Mouse (Mus musculus) ZHBTc4 (cell line): ENCODE measurements around the gene Klhl33.
A peak's percentile ranks its signal among the peaks of the same experiment; 100 is the strongest.
"Not testable (repeated sequence)": the region's sequence is repeated elsewhere in the genome, so short reads cannot be mapped to it uniquely, and the experiment has no call there.

Source experiments
- DNase-seq: peaks from one replicate; pipeline ENCODE4 v3.0.0-alpha.2; 2011; ENCODE audit warnings: low read depth, low spot score

The Klhl33 gene

DNA sequence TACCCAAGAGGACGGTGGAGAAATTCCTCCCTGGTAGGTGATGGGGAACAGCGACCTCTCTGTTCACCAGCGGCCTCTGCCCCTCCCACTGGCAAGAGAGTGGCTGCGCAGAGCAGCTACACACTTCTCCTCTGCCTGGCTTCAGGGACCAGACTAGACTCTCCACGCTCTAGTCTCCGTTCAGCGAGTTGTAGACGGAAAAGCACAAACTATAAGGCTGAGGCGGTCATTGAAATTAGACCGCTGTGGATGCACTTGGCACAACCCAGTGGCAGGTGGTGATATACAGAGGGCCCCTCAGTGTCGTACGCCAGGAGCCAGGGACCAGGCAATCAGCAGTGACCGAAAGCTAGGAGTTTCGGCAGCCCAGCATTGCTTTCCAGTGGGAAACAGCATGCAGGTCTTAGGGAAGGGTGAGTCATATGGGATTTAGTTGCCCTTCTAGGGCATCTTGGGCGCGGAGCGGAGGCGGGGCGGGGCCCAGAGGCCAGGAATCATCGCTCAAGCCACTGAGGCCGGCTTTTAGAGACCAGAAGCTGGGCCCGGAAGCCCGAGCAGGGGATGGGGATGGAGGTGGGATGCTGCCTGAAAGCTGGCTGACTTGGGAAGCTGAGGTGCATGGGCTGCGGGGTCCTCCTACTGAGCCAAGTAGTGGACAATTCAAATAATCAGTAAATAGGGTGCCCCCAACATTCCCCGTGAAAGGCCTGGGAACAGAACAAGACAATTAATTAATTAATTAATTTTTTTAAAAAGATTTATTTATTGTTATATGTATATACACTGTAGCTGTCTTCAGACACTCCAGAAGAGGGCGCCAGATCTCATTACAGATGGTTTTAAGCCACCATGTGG lies 6.9 kb upstream of the Klhl33 start:
- DNase-seq = peak; percentile 38

DNA sequence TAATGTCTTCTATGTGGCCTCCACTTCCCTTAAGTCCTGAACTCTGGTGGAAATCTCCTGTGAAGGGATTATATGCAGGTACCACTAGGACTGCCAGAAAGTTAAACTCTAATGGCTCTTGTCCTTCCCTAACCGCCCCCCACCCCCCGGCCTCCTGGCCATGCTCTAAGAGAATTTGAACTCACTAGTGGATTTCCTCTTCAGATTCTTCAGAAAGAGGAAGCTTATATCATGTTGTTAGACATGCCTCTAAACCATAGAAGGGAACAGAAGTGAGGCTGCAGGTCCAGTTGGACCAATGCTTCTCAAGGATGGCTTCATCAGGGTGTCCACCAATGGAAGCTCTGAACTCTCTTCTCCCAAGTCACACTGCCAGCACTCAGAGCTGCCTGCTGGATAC lies 685 bp upstream of the Klhl33 start:
- DNase-seq = not testable (repeated sequence)

DNA sequence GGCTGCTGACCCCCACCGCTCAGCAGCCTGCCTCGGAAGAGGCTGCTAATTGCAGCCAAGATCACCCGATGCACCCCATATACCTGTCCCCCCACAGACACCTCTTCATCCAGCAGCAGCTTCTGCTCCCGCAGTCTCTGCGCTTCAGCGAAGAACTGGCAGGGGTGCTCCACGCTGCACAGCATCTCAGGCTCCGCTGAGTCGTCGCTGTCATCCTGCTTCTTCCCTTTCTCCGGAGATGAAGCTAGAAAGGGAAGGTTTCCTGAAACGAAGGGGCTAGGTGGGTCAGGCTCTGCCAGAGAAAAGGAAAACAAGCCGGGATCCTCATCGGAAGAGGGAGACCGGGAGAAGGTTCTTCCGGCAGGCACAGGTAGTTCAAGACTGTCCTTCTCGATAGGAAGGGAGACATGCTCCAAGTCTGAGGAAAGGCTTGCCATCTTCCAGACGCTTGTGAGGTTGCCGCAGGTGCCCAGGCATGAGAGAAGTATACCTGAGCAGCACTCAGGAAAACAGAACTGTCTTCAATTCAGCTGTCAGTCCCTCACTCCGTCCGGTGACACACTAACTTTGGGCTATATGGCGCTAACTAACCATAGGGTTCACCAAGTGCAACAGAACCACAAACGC lies 447 bp downstream of the Klhl33 start:
- peak; percentile 36 for DNase-seq

- DNase-seq = no peak
Observed at GRCm38 (mm10) chr14:50895985-50896746, 1.1 kb downstream of the Klhl33 start.

DNA sequence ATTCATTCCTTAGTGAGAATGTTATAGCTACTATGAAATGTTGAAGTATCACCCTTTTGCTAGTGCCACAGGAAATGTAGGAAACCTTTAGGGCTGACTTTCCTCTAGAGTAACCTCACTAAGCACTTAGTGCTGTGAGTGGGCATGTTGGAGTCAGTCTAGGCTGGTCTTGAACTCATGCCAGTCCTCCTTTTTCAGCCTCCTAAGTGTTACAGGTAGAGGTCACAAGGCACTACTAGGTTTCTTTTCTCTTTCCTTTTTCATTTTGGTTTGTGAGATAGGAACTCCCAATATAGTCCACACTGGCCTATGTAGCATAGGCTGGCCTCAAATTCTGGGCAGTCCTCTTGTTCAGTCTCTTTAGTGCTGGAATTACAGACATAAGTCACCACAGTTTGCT lies 1.9 kb downstream of the Klhl33 start:
- DNase-seq = no peak

- no peak for DNase-seq
Observed at GRCm38 (mm10) chr14:50892541-50893459, 4.5 kb downstream of the Klhl33 start.

- no peak for DNase-seq
Observed at GRCm38 (mm10) chr14:50892091-50892490, 5.2 kb downstream of the Klhl33 start.

- DNase-seq = no peak
Observed at GRCm38 (mm10) chr14:50891621-50892020, 5.7 kb downstream of the Klhl33 start.

- DNase-seq = no peak
Observed at GRCm38 (mm10) chr14:50876236-50876950, 20.9 kb downstream of the Klhl33 start.

GRCm38 (mm10) chr14:50875591-50876230 lies 21.6 kb downstream of the Klhl33 start:
- no peak for DNase-seq

DNA sequence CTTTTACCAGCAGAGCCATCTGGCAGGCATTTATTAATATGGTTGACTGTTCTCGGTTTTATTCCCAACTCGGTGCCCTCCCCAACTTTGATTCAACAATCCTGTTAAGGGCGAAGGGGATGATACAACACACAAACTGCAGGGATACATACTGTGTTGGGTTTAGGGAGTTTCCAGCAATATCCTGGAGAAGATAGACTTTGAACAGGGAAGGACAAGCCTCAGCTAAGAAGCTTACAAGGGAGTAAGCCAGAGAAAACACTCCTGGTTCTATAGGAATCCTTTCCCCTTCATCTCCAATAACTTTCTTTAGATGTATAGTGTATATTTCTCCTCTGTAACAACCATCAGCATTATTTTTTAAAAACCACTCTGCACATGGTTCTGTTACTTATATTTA lies 22.1 kb downstream of the Klhl33 start:
- DNase-seq = no peak

DNA sequence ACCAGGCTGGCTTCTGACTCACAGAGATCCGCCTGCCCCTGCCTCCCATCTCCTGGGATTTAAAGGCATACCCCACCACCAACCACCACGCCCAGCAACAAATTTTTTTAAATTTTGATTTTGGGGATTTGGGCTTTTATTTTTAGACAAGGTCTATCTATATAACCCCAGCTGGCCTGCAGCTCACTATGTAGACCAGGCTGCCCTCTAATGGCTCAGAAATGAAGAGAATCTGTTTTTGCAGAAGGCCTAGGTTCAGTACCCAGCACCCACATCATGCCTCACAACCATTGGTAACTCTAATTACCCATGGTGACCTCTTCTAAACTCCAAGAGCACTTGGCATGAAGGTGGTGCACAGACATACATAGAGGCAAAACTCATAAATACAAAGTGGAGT lies 26.0 kb downstream of the Klhl33 start:
- no peak for DNase-seq

DNA sequence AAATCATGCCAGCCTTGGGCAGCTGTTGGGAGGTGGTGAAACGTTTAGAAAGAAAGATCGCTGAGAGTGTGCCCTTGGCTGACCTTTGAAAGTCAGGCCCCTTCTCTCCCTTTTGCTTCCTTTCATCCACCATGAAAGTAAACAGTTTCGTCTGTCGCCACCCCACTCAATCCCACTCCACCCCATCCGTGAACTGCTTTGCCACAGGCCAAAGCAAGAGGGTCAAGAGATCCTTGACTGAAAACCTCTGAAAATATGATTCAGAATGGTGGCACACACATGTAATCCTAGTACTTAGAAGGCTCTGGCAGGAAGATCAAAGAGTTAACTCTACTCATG lies 26.5 kb downstream of the Klhl33 start:
- DNase-seq = no peak

GRCm38 (mm10) chr14:50869889-50870804 lies 27.2 kb downstream of the Klhl33 start, which contains the start of gene Tep1:
Tep1 (minus strand) TSS chr14:50870560.
- peak; percentile 96 for DNase-seq

DNA sequence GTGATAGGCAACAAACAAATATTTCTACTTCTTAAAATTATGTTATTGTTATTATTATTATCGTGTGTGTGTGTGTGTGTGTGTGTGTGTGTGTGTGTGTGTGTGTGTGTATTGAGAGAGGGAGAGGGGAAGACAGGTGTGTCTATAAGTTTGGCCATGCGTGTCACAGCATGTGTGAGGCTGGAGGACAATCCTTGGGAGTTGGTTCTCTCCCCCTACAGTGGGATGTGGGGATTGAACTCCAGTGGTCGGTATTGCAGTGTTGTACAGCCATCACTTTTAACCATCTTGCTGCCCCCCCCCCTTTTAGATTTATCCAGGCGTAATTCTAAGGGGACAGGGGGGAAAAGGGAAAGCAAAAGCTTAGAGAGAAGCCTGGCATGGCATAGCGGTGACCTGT lies 28.7 kb downstream of the Klhl33 start:
- DNase-seq = no peak

- no peak for DNase-seq
Observed at GRCm38 (mm10) chr14:50868211-50868610, 29.1 kb downstream of the Klhl33 start.

GRCm38 (mm10) chr14:50866966-50867365 lies 30.3 kb downstream of the Klhl33 start:
- DNase-seq = no peak

- DNase-seq = not testable (repeated sequence)
Observed at GRCm38 (mm10) chr14:50865005-50865404, 32.3 kb downstream of the Klhl33 start.

- peak; percentile 31 for DNase-seq
Observed at GRCm38 (mm10) chr14:50862641-50863040, 34.7 kb downstream of the Klhl33 start.
